Mouse (Mus musculus) thymus, adult 2 months (tissue): ENCODE data around the gene S100a14. TPM values are rescaled to one million over a fixed set of nuclear protein-coding genes. Genes with fewer than 3 reads are reported as not detected.

Experiments
- DNase-seq: peaks from one replicate; pipeline ENCODE4 v3.0.0; 2021
- H3K27ac ChIP-seq: fragments of 200-500 bp; 2 replicates; pipeline ENCODE4 v1.5.1; 2012; ENCODE audit warnings: low read length, control low read depth; ENCODE audit not compliant: control insufficient read depth, insufficient read depth
- H3K27me3 ChIP-seq: fragments of 200-500 bp; 2 replicates; pipeline ENCODE4 v1.6.1; 2012; ENCODE audit warnings: mild to moderate bottlenecking, low read length, moderate library complexity, mixed read lengths; ENCODE audit not compliant: control insufficient read depth, insufficient read depth
- H3K36me3 ChIP-seq: fragments of 200-500 bp; 2 replicates; pipeline ENCODE4 v1.6.1; 2012; ENCODE audit warnings: mild to moderate bottlenecking, low read length, moderate library complexity; ENCODE audit not compliant: control insufficient read depth, insufficient read depth
- H3K4me1 ChIP-seq: fragments of 200-500 bp; replicated peaks from 2 replicates; pipeline ENCODE4 v1.6.1; 2012; ENCODE audit warnings: low read length; ENCODE audit not compliant: control insufficient read depth, insufficient read depth
- H3K4me3 ChIP-seq: fragments of 200-500 bp; 2 replicates; pipeline ENCODE4 v1.5.1; 2012; ENCODE audit warnings: mild to moderate bottlenecking, low read length, control low read depth, moderate library complexity; ENCODE audit not compliant: control insufficient read depth, insufficient read depth
- CTCF ChIP-seq: fragments of 200-500 bp; IDR thresholded peaks from 2 replicates; pipeline ENCODE4 v1.5.1; 2012; ENCODE audit warnings: mild to moderate bottlenecking, control low read depth, low read length, moderate library complexity, borderline replicate concordance; ENCODE audit not compliant: control insufficient read depth, poor library complexity, insufficient read depth; ENCODE audit errors: extremely low read depth
- POLR2A ChIP-seq: fragments of 200-500 bp; IDR thresholded peaks from 2 replicates; pipeline ENCODE4 v1.6.1; 2012; ENCODE audit warnings: mild to moderate bottlenecking, low read length, control low read depth, moderate library complexity; ENCODE audit not compliant: control insufficient read depth, poor library complexity, insufficient read depth; ENCODE audit errors: extremely low read depth
- WGBS: fragments of 180-500 bp; shearing (Covaris S2); methylation state at CpG from one replicate; pipeline ENCODE4 v1.1.7; 2018; 5-methylcytosine and 5-hydroxymethylcytosine counted together
- polyA plus RNA-seq: library from polyadenylated mRNA; depleted of rRNA; stranded (reverse); fragments of >200 nt; gene quantifications from 2 replicates; pipeline ENCODE4 v1.2.3, GENCODE M21; 2012

S100a14 gene
- polyA plus RNA-seq, 1 experiment = 11.3 TPM

DNA sequence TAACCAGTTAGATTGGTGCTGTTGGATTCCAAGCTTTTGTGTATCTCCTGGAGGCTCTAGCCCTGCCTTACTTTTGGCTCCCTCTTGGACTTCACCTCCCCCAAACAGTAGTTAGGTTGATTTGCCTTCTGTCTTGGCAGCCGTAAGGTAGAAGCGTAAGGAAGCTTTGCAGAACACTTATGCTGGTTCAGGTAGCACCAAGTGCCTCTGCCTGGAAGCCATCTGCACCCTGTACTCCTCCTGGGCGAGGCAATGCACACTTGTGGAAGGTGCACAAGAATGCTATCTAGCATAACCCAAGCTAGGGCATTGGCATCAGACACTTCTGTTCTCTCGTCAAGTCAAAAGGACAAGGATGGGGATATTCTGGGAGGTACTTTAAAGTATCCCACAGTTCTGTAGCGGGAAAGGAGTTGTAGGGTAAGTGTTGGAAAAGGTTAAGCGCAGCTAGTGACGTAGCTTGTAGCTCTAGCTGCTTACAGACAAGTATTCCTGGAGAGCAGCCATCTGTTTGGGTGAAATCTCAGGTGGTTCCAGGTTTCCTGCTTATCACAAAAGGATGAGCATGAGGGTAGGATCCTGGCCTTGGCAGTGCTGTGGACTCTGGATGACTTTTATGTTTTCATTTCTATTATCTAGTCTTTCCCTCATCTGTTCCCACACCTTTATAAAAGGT, 30.7 kb upstream of the S100a14 start:
- peaks cover 51% of the 10 kb centered on the region for H3K36me3 ChIP-seq
- WGBS = 97% methylated on average over 7 of the region's 7 CpGs
- DNase-seq = no peak
- H3K4me3 ChIP-seq = no peak overlapping the region
- H3K4me1 ChIP-seq = no peaks in the 10 kb centered on the region
- no peak for TF ChIP-seq CTCF
- no peak for TF ChIP-seq POLR2A
- no peaks in the 10 kb centered on the region for H3K27me3 ChIP-seq
- no peak overlapping the region for H3K27ac ChIP-seq

DNA sequence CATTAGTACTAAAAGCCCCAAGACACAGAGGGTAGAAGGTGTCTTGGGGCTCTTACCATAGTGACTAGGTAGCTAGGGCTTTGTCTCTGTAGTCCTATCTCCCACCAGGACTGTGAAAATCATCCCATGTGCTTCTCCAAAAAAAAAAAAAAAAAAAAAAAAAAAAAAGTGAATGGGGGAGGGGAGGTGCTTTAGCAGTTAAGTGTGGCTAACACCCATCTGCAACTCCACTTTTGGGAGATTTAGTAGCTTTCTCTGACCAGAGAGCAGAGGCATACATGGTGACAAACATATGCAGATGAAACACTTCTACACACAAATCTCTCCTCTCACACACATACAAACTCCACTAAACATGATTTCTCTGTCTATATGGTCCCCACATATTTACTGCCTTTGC, 29.1 kb upstream of the S100a14 start:
- Histone ChIP-seq H3K4me1 (no peaks in the 10 kb centered on the region), H3K36me3 (peaks cover 67% of the 10 kb centered on the region)

DNA sequence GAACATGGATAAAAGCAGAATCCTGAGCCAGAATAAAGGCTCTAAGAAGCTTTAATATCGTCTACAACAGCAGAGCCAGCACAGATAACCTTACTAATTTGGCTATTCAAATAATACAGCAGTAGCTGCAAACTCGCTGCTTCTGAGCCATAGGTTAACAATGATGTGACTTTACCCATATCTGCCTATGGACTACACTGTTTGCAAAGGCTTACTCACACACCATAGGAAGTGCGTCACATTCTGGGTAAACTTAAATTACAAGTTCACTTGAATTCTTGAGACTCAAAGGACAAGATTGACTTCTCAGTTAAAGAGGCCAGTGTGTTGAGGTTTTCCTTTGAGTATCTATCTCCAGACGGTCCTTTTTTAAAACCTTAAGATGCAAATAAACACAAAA, 23.2 kb upstream of the S100a14 start:
- DNase-seq = no peak
- H3K27ac ChIP-seq = no peak overlapping the region
- H3K4me1 ChIP-seq = no peaks in the 10 kb centered on the region
- H3K36me3 ChIP-seq = peaks cover 83% of the 10 kb centered on the region
- no peaks in the 10 kb centered on the region for H3K27me3 ChIP-seq
- WGBS = 95% methylated on average over 4 of the region's 4 CpGs
- no peak overlapping the region for H3K4me3 ChIP-seq
- TF ChIP-seq CTCF = no peak
- no peak for TF ChIP-seq POLR2A

More for the DNA sequence above, 29.1 kb upstream of the S100a14 start:
- Histone ChIP-seq H3K27ac (no peak overlapping the region), H3K4me3 (no peak overlapping the region), H3K27me3 (no peaks in the 10 kb centered on the region)
- DNase-seq = no peak
- TF ChIP-seq CTCF (no peak), POLR2A (no peak)

DNA sequence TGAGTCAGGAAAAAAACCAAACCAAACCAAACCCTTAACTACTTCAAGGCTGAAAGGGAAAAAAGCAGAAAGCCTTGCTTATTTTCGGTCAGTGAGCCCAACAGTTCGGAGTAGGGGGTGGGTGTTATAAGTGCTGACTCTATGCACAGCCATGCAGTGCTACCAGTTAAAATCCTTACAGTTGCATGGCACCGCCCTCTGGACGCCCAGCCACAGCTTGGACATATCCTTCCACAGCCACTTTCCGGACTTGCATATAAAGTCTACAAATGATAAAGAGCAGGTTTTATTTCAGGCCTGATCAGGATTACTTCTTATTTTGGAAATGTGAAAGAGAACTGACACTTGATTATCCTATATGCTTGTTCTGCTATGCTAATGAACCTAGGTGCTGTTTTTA, 21.4 kb upstream of the S100a14 start:
- TF ChIP-seq POLR2A (no peak), CTCF (no peak)
- Histone ChIP-seq H3K4me3 (no peak overlapping the region), H3K36me3 (peaks cover 67% of the 10 kb centered on the region), H3K27me3 (no peaks in the 10 kb centered on the region), H3K27ac (no peak overlapping the region), H3K4me1 (no peaks in the 10 kb centered on the region)
- WGBS = 97% methylated on average over 5 of the region's 5 CpGs
- DNase-seq = no peak

DNA sequence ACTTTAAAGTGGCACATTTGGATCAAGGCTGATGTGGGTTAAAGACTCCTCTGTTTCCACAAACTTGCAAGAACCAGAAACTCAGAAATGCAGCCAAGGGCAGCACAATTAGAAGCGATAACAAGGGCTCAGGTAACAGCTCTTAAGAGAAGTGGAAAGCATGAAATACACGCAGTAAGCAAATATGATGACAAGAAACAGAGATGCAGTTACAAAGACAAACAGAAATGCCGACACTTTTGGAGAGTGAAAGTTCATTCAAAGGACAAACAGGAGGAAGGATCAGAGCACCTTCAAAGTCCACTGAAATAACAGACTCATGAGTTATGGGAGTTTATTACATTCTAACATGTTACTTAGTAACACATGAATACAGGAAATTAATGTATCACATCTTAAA, 20.3 kb upstream of the S100a14 start:
- Histone ChIP-seq H3K36me3 (peaks cover 57% of the 10 kb centered on the region), H3K27ac (no peak overlapping the region)
- WGBS = 89% methylated on average over 3 of the region's 3 CpGs

DNA sequence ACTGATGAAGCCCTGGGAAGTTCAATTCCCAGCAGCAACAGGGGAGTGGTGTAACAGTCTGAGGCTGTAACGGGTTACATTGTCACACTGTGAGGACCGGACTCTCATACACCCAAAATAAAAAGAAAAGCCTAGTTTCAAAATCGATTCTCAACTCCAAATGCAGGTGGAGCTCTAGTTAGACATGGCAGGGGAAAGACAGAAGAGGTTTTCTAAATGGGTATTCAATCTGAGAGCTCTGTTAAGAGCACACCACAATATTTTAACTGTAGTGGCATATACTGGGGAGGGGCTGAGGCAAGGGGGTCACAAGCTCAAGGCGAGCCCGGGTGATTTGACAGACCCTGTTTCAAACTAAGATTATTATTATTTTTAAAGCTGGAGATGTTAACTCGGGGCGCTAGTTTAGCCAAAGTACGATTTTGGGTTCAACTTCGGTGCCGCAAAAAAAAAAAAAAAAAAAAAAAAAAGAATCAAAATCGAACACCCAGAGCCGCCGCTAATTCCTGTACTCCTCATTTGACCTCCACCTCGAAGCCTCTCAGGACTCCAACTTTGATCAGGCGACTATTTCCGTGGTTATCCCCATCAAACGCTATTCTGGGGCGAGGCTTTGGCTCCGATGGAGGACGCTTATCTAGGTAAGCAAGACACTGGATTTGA, 18.2 kb upstream of the S100a14 start:
- peaks cover 36% of the 10 kb centered on the region for H3K36me3 ChIP-seq
- DNase-seq = no peak
- TF ChIP-seq CTCF (0 out of 2 replicates have a peak, but pooled peaks have one; percentile 35), POLR2A (no peak)
- no peaks in the 10 kb centered on the region for H3K4me1 ChIP-seq
- peak overlapping the region; percentile 95 for H3K4me3 ChIP-seq
- WGBS = 2% methylated on average over 20 of the region's 20 CpGs
- peak overlapping the region; percentile 19; the same call in 1 of the 2 replicates for H3K27ac ChIP-seq
- no peaks in the 10 kb centered on the region for H3K27me3 ChIP-seq

More for the DNA sequence above, 20.3 kb upstream of the S100a14 start:
- Histone ChIP-seq H3K27me3 (no peaks in the 10 kb centered on the region), H3K4me3 (no peak overlapping the region), H3K4me1 (no peaks in the 10 kb centered on the region)
- no peak for TF ChIP-seq CTCF
- TF ChIP-seq POLR2A = no peak
- no peak for DNase-seq

DNA sequence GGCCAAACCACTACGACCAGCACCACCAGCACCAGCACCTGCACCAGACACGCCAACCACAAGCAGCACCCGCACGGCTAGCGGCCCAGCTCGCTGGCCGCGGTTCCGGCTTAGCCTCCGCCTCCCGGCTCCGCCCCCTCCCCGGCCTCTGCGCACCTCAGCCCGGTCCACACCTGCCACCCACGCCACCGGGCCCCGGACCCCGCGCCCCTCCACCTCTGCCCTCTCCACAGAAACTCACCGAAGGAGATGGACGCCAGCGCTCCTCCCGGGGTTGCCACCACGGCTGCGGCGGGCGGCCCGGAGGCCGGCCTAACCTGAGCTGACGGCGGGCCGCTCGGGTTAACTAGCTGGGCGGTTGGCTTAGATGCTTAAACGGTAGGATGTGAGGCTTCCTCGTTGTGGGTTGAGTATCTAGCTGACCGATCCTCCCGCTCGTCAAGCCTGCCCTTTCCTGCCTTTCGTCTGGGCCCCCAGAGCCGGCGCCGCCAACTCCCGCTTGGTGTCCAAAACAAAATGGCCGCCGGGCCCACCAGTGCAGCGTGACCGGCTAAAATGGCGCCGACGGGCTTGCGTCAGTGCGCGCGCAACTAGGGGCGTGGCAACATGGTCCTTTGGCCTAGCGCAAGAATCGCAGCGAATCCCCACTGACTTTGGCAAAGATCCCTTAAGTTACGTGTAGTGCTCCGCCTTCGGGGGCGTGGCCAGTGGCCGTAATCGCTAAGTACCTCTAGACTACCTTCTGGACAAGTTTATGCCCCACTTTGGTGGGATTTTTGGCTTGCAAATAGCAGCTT, 17.5 kb upstream of the S100a14 start, which contains the start of gene Chtop:
Gene Chtop, minus strand, starts transcription at position 549 of the 797 bp plus-strand sequence.
- Histone ChIP-seq H3K27ac (peak within 1 kb of the TSS; percentile 19; the same call in 1 of the 2 replicates), H3K36me3 (peaks cover 29% of the 10 kb centered on the region), H3K27me3 (no peaks in the 10 kb centered on the region), H3K4me3 (peak within 1 kb of the TSS; percentile 95), H3K4me1 (peaks cover 6% of the 10 kb centered on the region; the same call in 1 of the 2 replicates)
- under 1% methylated on average over 66 of the region's 66 CpGs for WGBS
- peak; percentile 53 for TF ChIP-seq POLR2A
- TF ChIP-seq CTCF = 0 out of 2 replicates have a peak, but pooled peaks have one; percentile 14
- peak; percentile 99 for DNase-seq
